Comparison of ENCODE assay signal across 8 mouse cellular contexts in the genomic region with DNA sequence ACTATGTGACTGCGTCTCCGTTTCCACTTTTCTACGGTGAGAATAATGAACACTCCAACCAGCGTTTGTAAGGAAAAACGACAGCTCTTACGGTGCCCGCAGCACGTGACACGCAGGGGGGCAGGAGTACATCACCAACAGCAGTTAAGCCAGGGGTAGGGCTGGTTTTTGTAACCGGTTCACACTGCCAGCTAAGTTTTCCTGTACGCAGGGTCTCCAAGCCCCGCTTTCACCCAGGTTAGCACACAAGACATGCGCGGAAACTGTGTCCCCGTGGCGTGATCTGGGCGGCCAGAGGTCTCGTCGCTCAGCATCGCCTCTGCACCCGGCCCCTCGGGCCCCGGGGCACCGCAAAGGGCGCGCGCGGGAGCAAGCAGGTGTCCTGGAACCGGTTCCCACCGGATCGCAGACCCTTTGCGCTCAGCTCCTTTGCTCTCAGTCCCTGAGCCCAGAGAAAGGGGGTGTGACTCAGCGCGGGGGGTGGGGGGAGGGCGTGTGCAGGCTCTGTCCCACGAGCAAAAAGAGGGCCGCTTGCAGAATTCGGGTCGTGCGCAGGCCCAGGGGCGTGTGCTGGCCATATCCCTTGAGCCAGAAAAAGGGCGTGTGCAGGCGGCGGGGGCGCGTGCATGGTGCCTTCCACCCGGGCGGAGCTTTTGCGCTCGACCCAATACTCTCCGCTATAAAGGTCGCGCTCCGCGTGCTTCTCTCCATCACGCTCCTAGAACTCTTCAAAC. TPM values are rescaled to one million over a fixed set of nuclear protein-coding genes. Genes with fewer than 3 reads are reported as not detected.
DNase-seq lines count a peak whose midpoint lies in the region; ATAC-seq and TF ChIP-seq lines count a peak whose summit lies in the region.

Gene Mt2, plus strand, starts transcription at position 590 of the 734 bp plus-strand sequence.

- no peak for TF ChIP-seq CTCF in lung, embryonic 14.5 days (IDR thresholded peaks at IDR 0.05; ENCODE audit: low read depth)

- ATAC-seq in forebrain, embryonic 14.5 days: peak; percentile 74
- peak; percentile 69 for ATAC-seq in lung, embryonic 14.5 days (ENCODE audit: insufficient read depth)

- H3K9ac ChIP-seq in forebrain, embryonic 14.5 days (ENCODE audit: low read length): peak within 1 kb of the TSS; percentile 59
- H3K9ac ChIP-seq in lung, embryonic 14.5 days: peak within 1 kb of the TSS; percentile 51

- DNase-seq in MEL-GATA-1-ER (ENCODE audit: extremely low read depth, low read depth): peak; percentile 76
- peak; percentile 95 for DNase-seq in c-Kit-positive CD71-positive TER-119-negative erythroid progenitor cells, embryonic 14.5 days (ENCODE audit: low read depth)
- peak; percentile 56 for DNase-seq in forebrain, embryonic 14.5 days (ENCODE audit: low spot score)
- DNase-seq in heart, postnatal 14 days: peak; percentile 73 to 79
- DNase-seq in large intestine, adult 2 months (ENCODE audit: low read depth, low spot score): no peak
- peak; percentile 60 for DNase-seq in lung, embryonic 14.5 days
- peak; percentile 52 for DNase-seq in ovary, postnatal 14 days (ENCODE audit: low spot score)
- peak; percentile 95 for DNase-seq in yolk sac, embryonic 10.5 days (ENCODE audit: low spot score)

- H3K4me1 ChIP-seq in forebrain, embryonic 14.5 days (ENCODE audit: control insufficient read depth, insufficient read depth, low read length): peaks cover 15% of the 10 kb centered on the region
- 0 out of 2 replicates have a peak, but pooled peaks cover 7% of the 10 kb centered on the region for H3K4me1 ChIP-seq in lung, embryonic 14.5 days (ENCODE audit: insufficient read depth)

- H3K4me2 ChIP-seq in forebrain, embryonic 14.5 days (ENCODE audit: low read length): peak within 1 kb of the TSS; percentile 97
- peak within 1 kb of the TSS; percentile 75 for H3K4me2 ChIP-seq in lung, embryonic 14.5 days

- peak within 1 kb of the TSS; percentile 47 for H3K4me3 ChIP-seq in forebrain, embryonic 14.5 days (ENCODE audit: low read depth, low read length)
- peak within 1 kb of the TSS; percentile 43 for H3K4me3 ChIP-seq in lung, embryonic 14.5 days (ENCODE audit: low read depth, low read length)

- intact Hi-C loops in heart, postnatal 14 days (cut with DNase I): no loop called here

- under 1% methylated on average over 52 of the region's 56 CpGs for WGBS in forebrain, embryonic 14.5 days
- under 1% methylated on average over 56 of the region's 56 CpGs for WGBS in large intestine, adult 2 months
- WGBS in lung, embryonic 14.5 days: under 1% methylated on average over 55 of the region's 56 CpGs

- no peak within 1 kb of the TSS; the same call in 1 of the 2 replicates for H3K27ac ChIP-seq in forebrain, embryonic 14.5 days (ENCODE audit: low read depth, low read length)
- H3K27ac ChIP-seq in lung, embryonic 14.5 days (ENCODE audit: low read depth): peak within 1 kb of the TSS; percentile 18; the same call in 1 of the 2 replicates

- peaks cover 34% of the 10 kb centered on the region for H3K27me3 ChIP-seq in forebrain, embryonic 14.5 days (replicated peaks; ENCODE audit: control insufficient read depth, insufficient read depth, low read length)
- peaks cover 67% of the 10 kb centered on the region for H3K27me3 ChIP-seq in lung, embryonic 14.5 days (ENCODE audit: insufficient read depth, low read length)

- H3K9me3 ChIP-seq in forebrain, embryonic 14.5 days (replicated peaks; ENCODE audit: control insufficient read depth, low read length): no peaks in the 10 kb centered on the region
- no peaks in the 10 kb centered on the region for H3K9me3 ChIP-seq in lung, embryonic 14.5 days (ENCODE audit: low read depth, low read length)

- no peaks in the 10 kb centered on the region for H3K36me3 ChIP-seq in forebrain, embryonic 14.5 days (ENCODE audit: control insufficient read depth, insufficient read depth, low read length)
- no peaks in the 10 kb centered on the region for H3K36me3 ChIP-seq in lung, embryonic 14.5 days (ENCODE audit: insufficient read depth)

RNA-seq across cellular contexts. Expression of gene Mt2, which starts in this region (rescaled TPM):
- 29.4 and 47.5 TPM in 2 replicates for polyA plus RNA-seq in forebrain, embryonic 14.5 days (2014; fragmentation: Nextera tagmentation; extraction: Ambion mirVana)
- 10 to 100 TPM; 71.0 to 71.3 TPM for total RNA-seq in heart, postnatal 14 days (2021)
- 88.8 and 175 TPM in 2 replicates for polyA plus RNA-seq in large intestine, adult 2 months (2012; rRNA removed)
- polyA plus RNA-seq in lung, embryonic 14.5 days (2014; fragmentation: Nextera tagmentation; extraction: Ambion mirVana): 12.3 and 15.2 TPM in 2 replicates
